Mouse (Mus musculus): ENCODE data around the gene Gm20503. TPM values are rescaled to one million over a fixed set of nuclear protein-coding genes. Genes with fewer than 3 reads are reported as not detected.

Gm20503 gene
- total and polyA plus RNA-seq, 3 experiments = 3.3 TPM; not detected in 2

- peak; percentile 91 for DNase-seq (ENCODE audit: low read depth, low spot score)
- Histone ChIP-seq H3K9ac (ENCODE audit: control insufficient read depth, low read depth, low read length, poor library complexity, severe bottlenecking) (peak overlapping the region; percentile 25), H3K27ac (ENCODE audit: control insufficient read depth, low read depth, low read length) (peak overlapping the region; percentile 79)
Measured at GRCm38 (mm10) chr4:59040397-59041287, 37.6 kb downstream of the Gm20503 start.

DNA sequence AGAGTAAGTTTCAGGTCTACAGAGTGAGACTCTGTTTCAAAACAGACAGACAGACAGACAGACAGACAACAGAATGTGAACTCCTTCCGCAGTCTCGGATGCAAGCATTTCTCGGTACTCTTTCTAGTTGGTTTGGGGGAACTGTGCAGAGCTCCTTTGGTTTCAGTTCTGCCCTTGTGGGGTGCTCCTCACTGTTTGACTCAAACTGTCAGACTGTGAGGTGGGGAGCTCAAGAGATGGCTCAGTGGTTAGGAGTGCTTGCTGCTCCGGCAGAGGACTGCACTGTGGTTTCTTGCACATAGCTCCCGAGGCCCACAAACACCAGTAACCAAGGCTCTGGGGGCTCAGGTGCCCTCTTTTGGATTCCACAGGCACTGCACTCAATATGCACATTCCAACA lies 40.1 kb downstream of the Gm20503 start:
- Histone ChIP-seq H3K36me3 (ENCODE audit: control insufficient read depth in 1 of 2, insufficient read depth in 2 of 2, low read length in 2 of 2) (peaks cover 0 to 32% of the 10 kb centered on the region in 2 experiments; a peak in 2 of 4 replicates), H3K79me2 (ENCODE audit: control insufficient read depth, insufficient read depth, low read length, poor library complexity) (no peaks in the 10 kb centered on the region), H3K4me3 (ENCODE audit: control insufficient read depth in 1 of 2, insufficient read depth in 1 of 2, low read depth in 2 of 2, low read length in 2 of 2) (no peak overlapping the region), H3K9ac (ENCODE audit: control insufficient read depth, low read depth, low read length, poor library complexity, severe bottlenecking) (no peak overlapping the region), H3K4me1 (ENCODE audit: control insufficient read depth in 1 of 2, insufficient read depth in 2 of 2, low read length in 2 of 2) (peaks cover 9 to 19% of the 10 kb centered on the region in 2 experiments), H3K9me3 (replicated peaks; ENCODE audit: insufficient read depth, low read length) (no peaks in the 10 kb centered on the region), H3K27me3 (ENCODE audit: control insufficient read depth in 1 of 2, insufficient read depth in 2 of 2, low read length in 2 of 2) (no peaks in the 10 kb centered on the region), H3K27ac (ENCODE audit: control insufficient read depth, low read depth, low read length) (no peak overlapping the region)
- no peak for DNase-seq (ENCODE audit: low read depth, low spot score)
- TF ChIP-seq TCF12 (IDR thresholded peaks at IDR 0.05; ENCODE audit: low read depth, low read length) (no peak), TBP (IDR thresholded peaks at IDR 0.05; ENCODE audit: low read depth, low read length) (no peak), ZMIZ1 (IDR thresholded peaks at IDR 0.05; ENCODE audit: low read depth, low read length) (no peak), UBTF (IDR thresholded peaks at IDR 0.05; ENCODE audit: borderline replicate concordance, insufficient read depth, low read depth, low read length) (no peak), USF1 (IDR thresholded peaks at IDR 0.05; ENCODE audit: low read depth, low read length) (no peak), ZKSCAN1 (IDR thresholded peaks at IDR 0.05; ENCODE audit: low read depth, low read length) (no peak), JUND (IDR thresholded peaks at IDR 0.05; ENCODE audit: low read depth, low read length) (no peak), ZC3H11A (IDR thresholded peaks at IDR 0.05; ENCODE audit: low read depth, low read length) (no peak), USF2 (IDR thresholded peaks at IDR 0.05; ENCODE audit: borderline replicate concordance in 1 of 2, insufficient read depth in 1 of 2, low read depth in 1 of 2, low read length in 2 of 2) (no peak), ELF1 (IDR thresholded peaks at IDR 0.05; ENCODE audit: low read depth, low read length) (no peak), POLR2AphosphoS2 (IDR thresholded peaks at IDR 0.05; ENCODE audit: low read length) (no peak), NELFE (IDR thresholded peaks at IDR 0.05; ENCODE audit: low read depth, low read length) (no peak), E2F4 (IDR thresholded peaks at IDR 0.05; ENCODE audit: borderline replicate concordance, low read depth, low read length) (no peak), CHD2 (IDR thresholded peaks at IDR 0.05; ENCODE audit: low read length) (no peak), CHD1 (IDR thresholded peaks at IDR 0.05; ENCODE audit: low read depth, low read length) (no peak)

More at GRCm38 (mm10) chr4:59040397-59041287, 37.6 kb downstream of the Gm20503 start:
- Histone ChIP-seq H3K79me2 (ENCODE audit: control insufficient read depth, insufficient read depth, low read length, poor library complexity) (peaks cover 5% of the 10 kb centered on the region), H3K4me1 (ENCODE audit: control insufficient read depth in 1 of 2, insufficient read depth in 2 of 2, low read length in 2 of 2) (peaks cover 9 to 21% of the 10 kb centered on the region in 2 experiments), H3K4me3 (ENCODE audit: control insufficient read depth in 1 of 2, insufficient read depth in 1 of 2, low read depth in 2 of 2, low read length in 2 of 2) (peak overlapping the region in 1 of 2 experiments; percentile 7; a peak in 2 of 4 replicates), H3K36me3 (ENCODE audit: control insufficient read depth in 1 of 2, insufficient read depth in 2 of 2, low read length in 2 of 2) (peaks cover 0 to 34% of the 10 kb centered on the region in 2 experiments; a peak in 2 of 4 replicates), H3K9me3 (replicated peaks; ENCODE audit: insufficient read depth, low read length) (no peaks in the 10 kb centered on the region), H3K27me3 (ENCODE audit: control insufficient read depth in 1 of 2, insufficient read depth in 2 of 2, low read length in 2 of 2) (no peaks in the 10 kb centered on the region)
- TF ChIP-seq RCOR1 (IDR thresholded peaks at IDR 0.05; ENCODE audit: low read depth, low read length) (0 out of 2 replicates have a peak, but pooled peaks have one; percentile 35), USF2 (IDR thresholded peaks at IDR 0.05; ENCODE audit: borderline replicate concordance in 1 of 2, insufficient read depth in 1 of 2, low read depth in 1 of 2, low read length in 2 of 2) (no peak), EP300 (IDR thresholded peaks at IDR 0.05; ENCODE audit: low read depth in 1 of 2, low read length in 2 of 2) (peak; percentile 63 to 70; a peak in 3 of 4 replicates), TBP (IDR thresholded peaks at IDR 0.05; ENCODE audit: low read depth, low read length) (no peak), ELF1 (IDR thresholded peaks at IDR 0.05; ENCODE audit: low read depth, low read length) (peak; percentile 48; the same call in 1 of the 2 replicates), ZC3H11A (IDR thresholded peaks at IDR 0.05; ENCODE audit: low read depth, low read length) (no peak), NELFE (IDR thresholded peaks at IDR 0.05; ENCODE audit: low read depth, low read length) (peak; percentile 13; the same call in 1 of the 2 replicates), SIN3A (IDR thresholded peaks at IDR 0.05; ENCODE audit: low read length) (peak; percentile 89), GATA1 (IDR thresholded peaks at IDR 0.05; ENCODE audit: low read depth, low read length) (peak; percentile 76), ETS1 (IDR thresholded peaks at IDR 0.05; ENCODE audit: low read depth, low read length) (peak; percentile 89), TAL1 (IDR thresholded peaks at IDR 0.05; ENCODE audit: low read length) (0 out of 2 replicates have a peak, but pooled peaks have one; percentile 11), MYB (IDR thresholded peaks at IDR 0.05; ENCODE audit: low read depth, low read length) (peak; percentile 11; the same call in 1 of the 2 replicates), POLR2AphosphoS5 (IDR thresholded peaks at IDR 0.05; ENCODE audit: borderline replicate concordance, low read depth, low read length) (no peak), MYC (IDR thresholded peaks at IDR 0.05; ENCODE audit: low read depth, low read length) (peak; percentile 87), TCF12 (IDR thresholded peaks at IDR 0.05; ENCODE audit: low read depth, low read length) (peak; percentile 26; the same call in 1 of the 2 replicates), RAD21 (IDR thresholded peaks at IDR 0.05; ENCODE audit: low read depth, low read length) (no peak), POLR2A (IDR thresholded peaks at IDR 0.05; ENCODE audit: control insufficient read depth in 1 of 2, insufficient read depth in 1 of 2, low read depth in 1 of 2, low read length in 2 of 2, poor library complexity in 1 of 2) (peak in 1 of 2 experiments; percentile 46; a peak in 2 of 4 replicates), USF1 (IDR thresholded peaks at IDR 0.05; ENCODE audit: low read depth, low read length) (no peak), MXI1 (IDR thresholded peaks at IDR 0.05; ENCODE audit: low read depth, low read length) (peak; percentile 86), MAX (IDR thresholded peaks at IDR 0.05; ENCODE audit: low read length) (peak; percentile 75), CHD1 (IDR thresholded peaks at IDR 0.05; ENCODE audit: low read depth, low read length) (no peak)
